Mouse (Mus musculus): Measurements from ENCODE around the gene 1700067P10Rik. TPM values are rescaled to one million over a fixed set of nuclear protein-coding genes. Genes with fewer than 3 reads are reported as not detected.

Gene 1700067P10Rik
- polyA plus RNA-seq (2014; fragmentation: Illumina TruSeq; extraction: RNeasy Lipid Tissue Mini Kit (QIAGEN cat#74804); ENCODE audit: low read depth, low replicate concordance), result not detected

DNA sequence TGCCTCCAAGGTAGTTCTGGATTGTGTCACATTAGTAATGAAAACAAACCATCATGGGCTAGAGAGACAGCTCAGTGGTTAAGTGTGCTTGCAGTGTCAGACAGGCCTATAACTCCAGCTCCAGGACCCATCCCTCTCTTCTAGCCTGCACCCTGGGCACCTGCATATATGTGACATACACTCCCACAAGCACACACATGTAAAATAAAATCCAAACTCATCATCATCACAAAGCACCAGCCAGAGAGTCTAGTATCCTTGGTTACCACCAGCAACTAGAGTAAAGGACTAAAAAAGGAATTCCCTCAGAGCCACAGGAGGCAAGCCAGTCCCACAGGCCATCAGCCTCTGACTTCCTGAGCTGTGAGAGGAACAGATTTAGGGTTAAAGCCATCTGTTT is at the start of gene 1700067P10Rik:
1700067P10Rik (plus strand) TSS at position 301 of the 400 bp plus-strand sequence.

Other genes with a start within 250 kb of the 1700067P10Rik start
- 8.5 TPM for gene Foxp4, start 164.7 kb upstream of the 1700067P10Rik start, polyA plus RNA-seq (2014; fragmentation: Illumina TruSeq; extraction: RNeasy Lipid Tissue Mini Kit (QIAGEN cat#74804); ENCODE audit: low read depth, low replicate concordance)
- not detected for gene 1700122O11Rik, start 51.0 kb upstream of the 1700067P10Rik start, polyA plus RNA-seq (2014; fragmentation: Illumina TruSeq; extraction: RNeasy Lipid Tissue Mini Kit (QIAGEN cat#74804); ENCODE audit: low read depth, low replicate concordance)
- gene 9830107B12Rik, start 56.9 kb downstream of the 1700067P10Rik start, polyA plus RNA-seq (2014; fragmentation: Illumina TruSeq; extraction: RNeasy Lipid Tissue Mini Kit (QIAGEN cat#74804); ENCODE audit: low read depth, low replicate concordance), result not detected
- gene A530064D06Rik, start 78.0 kb downstream of the 1700067P10Rik start, polyA plus RNA-seq (2014; fragmentation: Illumina TruSeq; extraction: RNeasy Lipid Tissue Mini Kit (QIAGEN cat#74804); ENCODE audit: low read depth, low replicate concordance), result not detected
- gene Trem1, start 143.4 kb downstream of the 1700067P10Rik start, polyA plus RNA-seq (2014; fragmentation: Illumina TruSeq; extraction: RNeasy Lipid Tissue Mini Kit (QIAGEN cat#74804); ENCODE audit: low read depth, low replicate concordance), result not detected
- not detected for gene Trem3, start 158.5 kb downstream of the 1700067P10Rik start, polyA plus RNA-seq (2014; fragmentation: Illumina TruSeq; extraction: RNeasy Lipid Tissue Mini Kit (QIAGEN cat#74804); ENCODE audit: low read depth, low replicate concordance)
- not detected for gene Treml4, start 175.0 kb downstream of the 1700067P10Rik start, polyA plus RNA-seq (2014; fragmentation: Illumina TruSeq; extraction: RNeasy Lipid Tissue Mini Kit (QIAGEN cat#74804); ENCODE audit: low read depth, low replicate concordance)
- gene Treml2, start 210.2 kb downstream of the 1700067P10Rik start, polyA plus RNA-seq (2014; fragmentation: Illumina TruSeq; extraction: RNeasy Lipid Tissue Mini Kit (QIAGEN cat#74804); ENCODE audit: low read depth, low replicate concordance), result 0.13 TPM
- gene B430306N03Rik, start 226.8 kb downstream of the 1700067P10Rik start, polyA plus RNA-seq (2014; fragmentation: Illumina TruSeq; extraction: RNeasy Lipid Tissue Mini Kit (QIAGEN cat#74804); ENCODE audit: low read depth, low replicate concordance), result 0.16 TPM

Measured in heart, adult 10 weeks (tissue).